Mouse (Mus musculus): ENCODE data around the gene Nceh1. TPM values are rescaled to one million over a fixed set of nuclear protein-coding genes. Genes with fewer than 3 reads are reported as not detected.

The Nceh1 gene
- polyA plus RNA-seq, 1 experiment from 2014 or later = 18.2 TPM

Other genes starting within 250 kb of the Nceh1 start
- 5.8 and 9.4 TPM in 2 replicates for gene Ect2, start 29.1 kb upstream of the Nceh1 start, polyA plus RNA-seq (2015; fragmentation: Nextera tagmentation; extraction: Ambion mirVana)
- 0.10 and 0.14 TPM in 2 replicates for gene Tnfsf10, start 134.1 kb downstream of the Nceh1 start, polyA plus RNA-seq (2015; fragmentation: Nextera tagmentation; extraction: Ambion mirVana)
- gene Ghsr, start 188.4 kb downstream of the Nceh1 start, polyA plus RNA-seq (2015; fragmentation: Nextera tagmentation; extraction: Ambion mirVana) = 0.37 and 0.59 TPM in 2 replicates